Mouse (Mus musculus): ENCODE data around the gene Zfp972. TPM values are rescaled to one million over a fixed set of nuclear protein-coding genes. Genes with fewer than 3 reads are reported as not detected.
"Not testable (repeated sequence)": the region's sequence is repeated elsewhere in the genome, so short reads cannot be mapped to it uniquely, and the experiment has no call there.

The Zfp972 gene
- 0.28 and 0.39 TPM in 2 replicates for polyA plus RNA-seq (2016; fragmentation: Nextera tagmentation; extraction: Ambion mirVana)

DNA sequence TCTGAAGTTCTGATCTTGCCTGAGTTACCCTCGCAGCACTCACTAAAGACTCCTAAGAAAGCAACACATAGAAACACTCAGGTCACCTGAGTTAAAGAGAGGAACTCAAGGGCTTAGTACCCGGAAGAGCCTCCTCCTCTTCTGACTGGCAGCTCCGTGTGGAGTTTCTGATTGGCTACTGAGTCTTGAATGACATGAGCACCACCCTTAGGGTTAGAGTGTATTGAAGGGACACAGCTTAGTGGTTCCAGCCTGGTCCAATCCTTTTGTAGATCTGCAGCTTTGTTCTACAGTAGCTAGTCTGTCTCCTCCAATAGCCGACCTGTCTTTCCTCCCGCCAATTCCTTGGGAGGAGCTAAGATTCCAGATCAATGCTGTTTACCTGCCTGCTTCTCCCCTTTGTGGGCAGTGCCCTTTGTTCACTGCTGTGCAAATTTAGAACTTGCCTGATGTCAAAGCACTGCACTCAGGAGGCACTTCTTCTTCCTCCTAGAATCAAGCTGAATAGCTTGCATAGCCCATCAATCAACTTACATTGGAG lies at the start of gene Zfp972:
TSS of gene Zfp972 (minus strand) at position 51 of the 541 bp plus-strand sequence.
- 73% methylated on average over 4 of the region's 5 CpGs for WGBS

DNA sequence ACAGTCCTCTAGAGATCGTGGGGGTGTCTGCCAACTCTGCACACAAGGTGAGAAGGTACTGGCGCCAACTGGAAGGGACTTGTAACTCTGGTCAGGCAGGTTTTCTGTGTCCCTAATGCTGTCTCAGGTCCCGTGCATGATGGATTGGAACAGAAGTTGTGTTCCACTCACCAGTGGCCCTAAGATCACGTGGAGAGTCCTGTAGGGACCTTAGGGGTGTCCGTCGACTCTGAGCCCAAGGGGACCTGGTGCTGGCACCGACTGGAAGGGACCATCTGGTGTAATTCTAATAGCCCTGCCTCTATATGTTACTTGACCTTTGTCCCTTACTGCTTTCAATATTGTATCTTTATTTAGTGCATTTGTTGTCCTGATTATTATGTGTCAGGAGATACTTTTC lies 49.4 kb upstream of the Zfp972 start:
- DNase-seq (ENCODE audit: low spot score); H3K9me3 ChIP-seq (replicated peaks); H3K4me1 ChIP-seq; H3K36me3 ChIP-seq; H3K4me3 ChIP-seq; H3K27me3 ChIP-seq (ENCODE audit: low read depth, poor library complexity, severe bottlenecking); H3K27ac ChIP-seq: not testable (repeated sequence)
- 86% methylated on average over 7 of the region's 7 CpGs for WGBS

More for the DNA sequence above, at the start of gene Zfp972:
- H3K27me3 ChIP-seq (ENCODE audit: low read depth, poor library complexity, severe bottlenecking); H3K4me1 ChIP-seq; H3K27ac ChIP-seq; H3K9me3 ChIP-seq (replicated peaks); H3K36me3 ChIP-seq; H3K4me3 ChIP-seq; DNase-seq (ENCODE audit: low spot score): not testable (repeated sequence)

DNA sequence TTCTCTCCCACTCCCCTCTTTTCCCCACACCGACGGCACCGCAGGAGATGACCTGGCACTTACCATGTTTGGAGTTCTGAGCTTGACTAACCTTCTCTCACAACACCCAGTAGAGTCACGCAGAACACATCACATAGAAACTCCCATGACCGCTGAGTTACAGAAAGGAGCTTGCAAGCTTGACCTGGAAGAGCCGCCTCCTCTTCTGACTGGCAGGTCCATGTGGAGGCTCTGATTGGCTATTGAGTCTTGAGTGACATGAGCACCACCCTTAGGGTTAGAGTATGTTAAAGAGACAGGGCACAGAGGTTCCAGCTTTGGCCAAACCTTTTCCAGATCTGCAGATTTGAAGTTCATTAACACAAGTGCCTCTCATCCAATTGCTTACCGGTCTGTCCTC lies 31.7 kb upstream of the Zfp972 start, which contains the start of gene Gm14326:
TSS of gene Gm14326 (minus strand) at position 153 of the 400 bp plus-strand sequence.
- H3K27me3 ChIP-seq (ENCODE audit: low read depth, poor library complexity, severe bottlenecking); DNase-seq (ENCODE audit: low spot score); H3K9me3 ChIP-seq (replicated peaks); H3K27ac ChIP-seq; H3K4me1 ChIP-seq; H3K36me3 ChIP-seq: not testable (repeated sequence)
- 0% methylated on average over 7 of the region's 7 CpGs for WGBS
- H3K4me3 ChIP-seq, result peak within 1 kb of the TSS; percentile 48

DNA sequence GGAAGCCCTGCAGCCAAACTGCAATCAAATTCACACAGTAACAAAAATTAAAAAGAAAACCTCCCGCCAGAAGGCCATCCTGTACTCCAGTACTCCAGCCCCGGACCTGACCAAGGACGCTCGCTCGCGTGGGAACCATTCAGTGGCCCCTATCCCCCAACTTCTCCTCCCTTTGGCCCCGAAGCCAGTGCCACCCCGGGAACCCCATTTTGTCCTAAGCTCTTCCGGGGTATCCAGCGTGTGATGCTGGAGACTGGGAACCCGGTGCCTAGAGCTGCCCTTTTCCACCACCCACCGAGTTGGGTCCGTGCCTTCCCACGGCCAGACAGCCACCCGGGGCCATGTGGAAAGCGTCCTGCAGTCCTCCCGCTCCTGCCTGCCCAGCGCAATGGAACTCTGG lies 31.3 kb upstream of the Zfp972 start:
- not testable (repeated sequence) for H3K27ac ChIP-seq; H3K27me3 ChIP-seq (ENCODE audit: low read depth, poor library complexity, severe bottlenecking); H3K9me3 ChIP-seq (replicated peaks); DNase-seq (ENCODE audit: low spot score); H3K36me3 ChIP-seq; H3K4me1 ChIP-seq
- peak overlapping the region; percentile 48 for H3K4me3 ChIP-seq
- WGBS, result 0% methylated on average over 18 of the region's 18 CpGs

DNA sequence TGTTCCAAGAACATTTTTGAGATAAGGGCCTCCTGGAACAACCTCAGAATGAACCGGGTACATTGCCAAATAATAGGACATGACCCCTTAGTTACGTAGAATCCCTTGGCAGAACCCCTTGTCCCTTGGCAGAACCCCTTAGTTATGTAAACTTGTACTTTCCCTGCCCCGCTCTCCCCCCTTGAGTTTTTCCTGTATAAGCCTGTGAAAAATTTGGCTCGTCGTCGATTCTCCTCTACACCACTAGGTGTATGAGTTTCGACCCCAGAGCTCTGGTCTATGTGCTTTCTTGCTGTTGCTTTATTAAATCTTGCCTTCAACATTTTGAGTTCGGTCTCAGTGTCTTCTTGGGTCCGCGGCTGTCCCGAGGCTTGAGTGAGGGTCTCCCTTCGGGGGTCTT lies 22.1 kb downstream of the Zfp972 start:
- H3K4me3 ChIP-seq; H3K9me3 ChIP-seq (replicated peaks); DNase-seq (ENCODE audit: low spot score); H3K27me3 ChIP-seq (ENCODE audit: low read depth, poor library complexity, severe bottlenecking); H3K36me3 ChIP-seq; H3K4me1 ChIP-seq; H3K27ac ChIP-seq: not testable (repeated sequence)
- 93% methylated on average over 3 of the region's 12 CpGs for WGBS

DNA sequence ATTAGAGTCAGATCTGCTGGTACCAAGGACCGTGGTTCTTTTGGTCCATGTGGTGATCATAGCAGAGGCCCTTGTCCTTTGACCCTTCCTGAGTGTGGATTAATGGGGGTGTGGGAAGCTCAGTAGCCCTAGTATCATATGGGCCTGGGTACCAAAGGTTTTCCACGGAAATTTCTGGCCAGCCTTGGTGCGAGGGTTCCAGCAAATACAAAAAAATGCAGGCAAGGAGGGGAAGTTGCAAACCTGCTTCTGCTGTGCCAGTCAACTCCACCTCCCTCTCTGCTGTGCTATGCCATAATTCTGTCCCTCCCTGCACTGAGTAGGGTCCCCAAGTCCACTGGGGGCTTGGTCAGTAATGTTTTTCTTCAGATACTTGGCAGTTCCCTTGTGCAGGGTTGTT lies 27.2 kb downstream of the Zfp972 start:
- not testable (repeated sequence) for H3K27me3 ChIP-seq (ENCODE audit: low read depth, poor library complexity, severe bottlenecking); H3K4me1 ChIP-seq
- 73% methylated on average over 2 of the region's 3 CpGs for WGBS

DNA sequence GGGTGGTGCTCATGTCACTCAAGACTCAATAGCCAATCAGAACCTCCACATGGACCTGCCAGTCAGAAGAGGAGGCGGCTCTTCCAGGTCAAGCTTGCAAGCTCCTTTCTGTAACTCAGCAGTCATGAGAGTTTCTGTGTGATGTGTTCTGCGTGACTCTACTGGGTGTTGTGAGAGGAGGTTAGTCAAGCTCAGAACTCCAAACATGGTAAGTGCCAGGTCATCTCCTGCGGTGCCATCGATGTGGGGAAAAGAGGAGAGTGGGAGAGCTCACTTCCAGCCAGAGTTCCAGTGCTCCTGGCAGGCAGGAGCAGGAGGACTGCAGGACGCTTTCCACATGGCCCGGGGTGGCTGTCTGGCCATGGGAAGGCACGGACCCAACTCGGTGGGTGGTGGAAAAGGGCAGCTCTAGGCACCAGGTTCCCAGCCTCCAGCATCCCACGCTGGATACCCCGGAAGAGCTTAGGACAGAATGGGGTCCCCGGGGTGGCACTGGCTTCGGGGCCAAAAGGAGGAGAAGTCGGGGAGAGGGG lies 28.3 kb downstream of the Zfp972 start, which contains the start of gene Gm14327:
TSS of gene Gm14327 (plus strand) at position 51 of the 533 bp plus-strand sequence.
- DNase-seq (ENCODE audit: low spot score); H3K27me3 ChIP-seq (ENCODE audit: low read depth, poor library complexity, severe bottlenecking); H3K36me3 ChIP-seq; H3K27ac ChIP-seq; H3K4me1 ChIP-seq; H3K9me3 ChIP-seq (replicated peaks): not testable (repeated sequence)
- 46% methylated on average over 11 of the region's 13 CpGs for WGBS
- H3K4me3 ChIP-seq, result peak within 1 kb of the TSS; percentile 28; the same call in 1 of the 2 replicates

More for the DNA sequence above, 27.2 kb downstream of the Zfp972 start:
- not testable (repeated sequence) for H3K4me3 ChIP-seq; DNase-seq (ENCODE audit: low spot score); H3K9me3 ChIP-seq (replicated peaks); H3K36me3 ChIP-seq; H3K27ac ChIP-seq

DNA sequence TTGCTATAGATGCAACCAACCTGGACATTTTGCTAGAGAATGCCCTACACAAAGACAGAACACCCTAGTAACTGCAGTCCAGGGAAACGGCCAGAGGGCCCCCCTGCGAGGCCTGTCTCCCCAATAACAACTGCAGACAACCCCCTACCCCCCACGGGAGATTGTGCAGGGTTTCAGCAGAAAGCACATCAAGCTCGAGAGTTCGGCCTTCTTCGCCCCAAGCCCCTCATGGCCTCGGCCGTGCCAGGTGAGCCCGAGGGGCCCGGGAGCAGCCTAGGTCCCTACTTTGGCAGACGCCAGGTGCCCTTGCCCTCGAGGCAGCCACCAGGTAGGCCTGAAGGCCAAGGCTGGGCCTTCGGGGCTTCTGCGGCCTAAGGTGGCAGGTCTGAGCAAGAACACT lies 37.7 kb downstream of the Zfp972 start:
- H3K4me3 ChIP-seq; H3K36me3 ChIP-seq; H3K27ac ChIP-seq; H3K27me3 ChIP-seq (ENCODE audit: low read depth, poor library complexity, severe bottlenecking); H3K9me3 ChIP-seq (replicated peaks); H3K4me1 ChIP-seq; DNase-seq (ENCODE audit: low spot score): not testable (repeated sequence)
- 95% methylated on average over 14 of the region's 14 CpGs for WGBS

DNA sequence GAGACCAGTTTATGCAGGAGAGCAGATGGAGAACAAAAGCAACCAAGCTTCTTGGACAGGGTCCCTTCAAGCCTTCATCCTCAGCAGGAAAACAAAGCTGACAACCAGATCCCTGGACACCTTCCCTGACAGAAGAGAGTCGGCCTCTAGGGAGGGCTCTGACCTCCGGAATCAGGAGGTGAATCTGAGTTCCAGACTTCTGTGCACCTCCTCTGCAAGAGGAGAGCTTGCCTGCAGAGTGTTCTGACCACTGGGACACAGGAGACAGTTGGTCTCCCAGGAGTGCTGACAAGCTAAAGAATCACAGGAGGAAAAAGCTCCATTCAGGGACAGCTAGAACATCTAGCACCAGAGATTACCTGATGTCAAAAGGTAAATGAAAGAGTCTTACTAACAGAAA lies 63.2 kb downstream of the Zfp972 start:
- H3K4me3 ChIP-seq; H3K36me3 ChIP-seq; H3K9me3 ChIP-seq (replicated peaks); H3K4me1 ChIP-seq; H3K27me3 ChIP-seq (ENCODE audit: low read depth, poor library complexity, severe bottlenecking); DNase-seq (ENCODE audit: low spot score); H3K27ac ChIP-seq: not testable (repeated sequence)
- WGBS, result 89% methylated on average over 2 of the region's 2 CpGs

Other genes starting within 250 kb of the Zfp972 start
- 7.2 and 8.5 TPM in 2 replicates for gene Gm14322, start 166.3 kb downstream of the Zfp972 start, polyA plus RNA-seq (2016; fragmentation: Nextera tagmentation; extraction: Ambion mirVana)
- gene Gm14325, start 85.3 kb downstream of the Zfp972 start, polyA plus RNA-seq (2016; fragmentation: Nextera tagmentation; extraction: Ambion mirVana), result 25.1 and 32.3 TPM in 2 replicates
- 1.7 and 2.8 TPM in 2 replicates for gene Gm14327, start 28.5 kb downstream of the Zfp972 start, polyA plus RNA-seq (2016; fragmentation: Nextera tagmentation; extraction: Ambion mirVana)
- 15.4 and 16.9 TPM in 2 replicates for gene Gm14326, start 31.7 kb upstream of the Zfp972 start, polyA plus RNA-seq (2016; fragmentation: Nextera tagmentation; extraction: Ambion mirVana)
- gene Zfp971, start 97.7 kb upstream of the Zfp972 start, polyA plus RNA-seq (2016; fragmentation: Nextera tagmentation; extraction: Ambion mirVana), result 10.2 and 12.4 TPM in 2 replicates
- 16.2 and 17.0 TPM in 2 replicates for gene Zfp931, start 152.9 kb upstream of the Zfp972 start, polyA plus RNA-seq (2016; fragmentation: Nextera tagmentation; extraction: Ambion mirVana)
- gene Phactr3, start 193.4 kb upstream of the Zfp972 start, polyA plus RNA-seq (2016; fragmentation: Nextera tagmentation; extraction: Ambion mirVana), result 8.1 and 8.3 TPM in 2 replicates

All from limb, embryonic 10.5 days (tissue).